Mouse (Mus musculus) hindbrain, embryonic 10.5 days (tissue): ENCODE data around the gene Olfr569. TPM values are rescaled to one million over a fixed set of nuclear protein-coding genes. Genes with fewer than 3 reads are reported as not detected.

Experiments used
- DNase-seq: peaks from one replicate; pipeline ENCODE4 v3.0.0-alpha.2; 2017; ENCODE audit warnings: low spot score
- H3K27ac ChIP-seq: fragments of 300-500 bp; sonication (generic); 2 replicates; pipeline ENCODE4 v1.5.1; 2016; ENCODE audit warnings: mild to moderate bottlenecking, moderate library complexity
- H3K27me3 ChIP-seq: fragments of 300-500 bp; sonication (generic); 2 replicates; pipeline ENCODE4 v1.6.1; 2016; ENCODE audit warnings: mild to moderate bottlenecking; ENCODE audit not compliant: poor library complexity, insufficient read depth, severe bottlenecking
- H3K36me3 ChIP-seq: fragments of 300-500 bp; sonication (generic); 2 replicates; pipeline ENCODE4 v1.6.1; 2016; ENCODE audit warnings: mild to moderate bottlenecking, moderate library complexity
- H3K4me1 ChIP-seq: fragments of 300-500 bp; sonication (generic); replicated peaks from 2 replicates; pipeline ENCODE4 v1.6.1; 2016; ENCODE audit warnings: mild to moderate bottlenecking
- H3K4me3 ChIP-seq: fragments of 300-500 bp; sonication (generic); 2 replicates; pipeline ENCODE4 v1.5.1; 2016; ENCODE audit warnings: mild to moderate bottlenecking, moderate library complexity
- H3K9me3 ChIP-seq: fragments of 300-500 bp; sonication (generic); 2 replicates; pipeline ENCODE4 v1.6.1; 2016; ENCODE audit warnings: mild to moderate bottlenecking, moderate library complexity
- WGBS: fragments of 180-500 bp; shearing (Covaris S2); methylation state at CpG from one replicate; pipeline ENCODE4 v1.1.7; 2016; 5-methylcytosine and 5-hydroxymethylcytosine counted together
- polyA plus RNA-seq: library from polyadenylated mRNA; unstranded; fragments of >200 nt; fragmentation: Nextera tagmentation; extraction: Ambion mirVana; gene quantifications from 2 replicates; pipeline ENCODE4 v1.2.1, GENCODE M21; 2016

The Olfr569 gene
- not detected in 2 replicates for polyA plus RNA-seq

GRCm38 (mm10) chr7:102890782-102891181, at the start of gene Olfr569:
TSS of gene Olfr569 (minus strand) at chr7:102890882.
- Histone ChIP-seq H3K27ac (no peak within 1 kb of the TSS), H3K9me3 (no peaks in the 10 kb centered on the region)
- 70% methylated on average over 3 of the region's 3 CpGs for WGBS

GRCm38 (mm10) chr7:102927105-102927504, 36.4 kb upstream of the Olfr569 start:
- no peak for DNase-seq
- H3K9me3 ChIP-seq, result no peaks in the 10 kb centered on the region
- H3K27ac ChIP-seq, result no peak overlapping the region
- no peaks in the 10 kb centered on the region for H3K4me1 ChIP-seq
- H3K27me3 ChIP-seq, result no peaks in the 10 kb centered on the region
- H3K36me3 ChIP-seq, result no peaks in the 10 kb centered on the region
- H3K4me3 ChIP-seq, result no peak overlapping the region
- 76% methylated on average over 3 of the region's 3 CpGs for WGBS

More at GRCm38 (mm10) chr7:102890782-102891181, at the start of gene Olfr569:
- DNase-seq, result no peak
- Histone ChIP-seq H3K27me3 (no peaks in the 10 kb centered on the region), H3K4me1 (no peaks in the 10 kb centered on the region), H3K36me3 (no peaks in the 10 kb centered on the region), H3K4me3 (no peak within 1 kb of the TSS)

DNA sequence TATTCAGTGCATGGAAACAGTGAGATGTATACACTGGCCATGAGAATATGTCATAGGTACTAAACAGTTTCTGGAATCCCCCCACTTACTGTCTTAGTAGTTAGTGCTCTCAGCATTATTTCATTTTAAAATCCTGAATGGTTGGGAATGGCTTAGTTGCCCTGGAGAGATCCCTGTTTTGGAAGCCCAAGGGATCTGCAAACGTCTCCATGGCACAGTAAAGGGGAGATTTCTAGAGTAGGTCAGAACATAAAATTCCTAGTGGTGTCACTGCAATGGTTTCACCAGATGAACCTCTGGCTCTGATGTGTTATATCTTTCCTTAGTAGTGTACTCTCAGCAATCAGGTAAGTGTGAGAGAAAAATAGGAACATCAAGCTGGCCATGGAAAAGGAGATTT, 33.4 kb upstream of the Olfr569 start, which contains the start of gene Olfr572:
Olfr572 (plus strand) TSS at position 301 of the 400 bp plus-strand sequence.
- Histone ChIP-seq H3K4me3 (no peak within 1 kb of the TSS), H3K27ac (no peak within 1 kb of the TSS)
- WGBS, result 69% methylated on average over 1 of the region's 1 CpGs

GRCm38 (mm10) chr7:102919632-102920031, 28.9 kb upstream of the Olfr569 start:
- WGBS, result 18% methylated on average over 1 of the region's 1 CpGs
- no peaks in the 10 kb centered on the region for H3K9me3 ChIP-seq
- no peaks in the 10 kb centered on the region for H3K36me3 ChIP-seq
- no peaks in the 10 kb centered on the region for H3K27me3 ChIP-seq
- H3K4me1 ChIP-seq, result no peaks in the 10 kb centered on the region
- DNase-seq, result no peak
- no peak overlapping the region for H3K27ac ChIP-seq
- no peak overlapping the region for H3K4me3 ChIP-seq

More for the DNA sequence above, 33.4 kb upstream of the Olfr569 start, which contains the start of gene Olfr572:
- Histone ChIP-seq H3K9me3 (no peaks in the 10 kb centered on the region), H3K27me3 (no peaks in the 10 kb centered on the region), H3K4me1 (no peaks in the 10 kb centered on the region), H3K36me3 (no peaks in the 10 kb centered on the region)
- no peak for DNase-seq

GRCm38 (mm10) chr7:102917032-102917875, 26.6 kb upstream of the Olfr569 start, which contains the start of gene Olfr571:
TSS of gene Olfr571 (minus strand) at chr7:102917536.
- no peak within 1 kb of the TSS for H3K4me3 ChIP-seq
- WGBS, result 62% methylated on average over 4 of the region's 4 CpGs
- H3K27me3 ChIP-seq, result no peaks in the 10 kb centered on the region
- H3K27ac ChIP-seq, result no peak within 1 kb of the TSS
- H3K9me3 ChIP-seq, result no peaks in the 10 kb centered on the region
- no peaks in the 10 kb centered on the region for H3K36me3 ChIP-seq
- H3K4me1 ChIP-seq, result no peaks in the 10 kb centered on the region
- DNase-seq, result no peak

DNA sequence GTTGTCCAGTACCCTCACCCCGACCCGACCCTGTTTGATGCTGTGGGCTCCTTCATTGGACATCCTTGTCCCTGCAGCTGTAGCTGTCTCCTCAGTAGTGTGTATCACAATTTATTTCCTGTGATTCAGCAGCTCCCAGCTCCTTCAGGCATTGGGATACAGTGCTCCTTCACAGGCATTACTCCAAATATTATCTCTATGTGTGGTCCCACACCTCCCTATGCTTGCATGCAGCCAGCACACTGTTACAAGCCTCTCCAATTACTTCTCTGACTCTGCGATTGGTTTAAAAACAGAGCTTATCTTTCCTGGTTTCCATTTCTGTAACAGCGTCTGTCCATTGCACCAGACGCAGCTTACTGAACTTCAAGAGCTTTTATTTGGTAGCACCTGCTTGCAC, 25.7 kb upstream of the Olfr569 start:
- no peak overlapping the region for H3K4me3 ChIP-seq
- no peaks in the 10 kb centered on the region for H3K9me3 ChIP-seq
- no peaks in the 10 kb centered on the region for H3K36me3 ChIP-seq
- WGBS, result 79% methylated on average over 5 of the region's 5 CpGs
- no peaks in the 10 kb centered on the region for H3K27me3 ChIP-seq
- H3K4me1 ChIP-seq, result no peaks in the 10 kb centered on the region
- no peak overlapping the region for H3K27ac ChIP-seq
- no peak for DNase-seq

DNA sequence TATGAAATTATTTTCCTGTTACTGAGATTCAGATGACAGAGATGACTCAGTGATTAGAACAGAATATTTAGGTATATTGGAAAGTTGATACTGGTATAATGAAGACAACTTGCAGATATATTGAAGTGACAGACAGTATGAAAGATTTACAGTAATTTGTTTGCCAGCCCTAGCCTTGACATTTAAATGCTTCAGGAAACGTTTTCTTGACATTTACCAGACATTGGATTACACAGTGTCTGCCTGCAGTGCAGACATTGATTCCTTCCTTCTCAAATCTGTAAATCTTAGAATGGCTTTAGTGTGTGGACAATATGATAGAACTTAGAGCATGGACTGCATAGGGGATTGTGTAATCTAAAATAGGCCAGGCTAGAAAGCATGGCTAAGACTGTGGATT, 24.6 kb upstream of the Olfr569 start:
- Histone ChIP-seq H3K9me3 (no peaks in the 10 kb centered on the region), H3K4me1 (no peaks in the 10 kb centered on the region), H3K27ac (no peak overlapping the region), H3K36me3 (no peaks in the 10 kb centered on the region), H3K27me3 (no peaks in the 10 kb centered on the region), H3K4me3 (no peak overlapping the region)
- no peak for DNase-seq
- 65% methylated on average over 1 of the region's 1 CpGs for WGBS

- H3K9me3 ChIP-seq, result no peaks in the 10 kb centered on the region
- H3K27ac ChIP-seq, result no peak within 1 kb of the TSS
- DNase-seq, result no peak
- no peaks in the 10 kb centered on the region for H3K4me1 ChIP-seq
- no peaks in the 10 kb centered on the region for H3K36me3 ChIP-seq
- no peak within 1 kb of the TSS for H3K4me3 ChIP-seq
- no peaks in the 10 kb centered on the region for H3K27me3 ChIP-seq
Observed at GRCm38 (mm10) chr7:102876822-102877221, 13.9 kb downstream of the Olfr569 start, which contains the start of gene Olfr568. TSS of gene Olfr568 (plus strand) at chr7:102877122.

DNA sequence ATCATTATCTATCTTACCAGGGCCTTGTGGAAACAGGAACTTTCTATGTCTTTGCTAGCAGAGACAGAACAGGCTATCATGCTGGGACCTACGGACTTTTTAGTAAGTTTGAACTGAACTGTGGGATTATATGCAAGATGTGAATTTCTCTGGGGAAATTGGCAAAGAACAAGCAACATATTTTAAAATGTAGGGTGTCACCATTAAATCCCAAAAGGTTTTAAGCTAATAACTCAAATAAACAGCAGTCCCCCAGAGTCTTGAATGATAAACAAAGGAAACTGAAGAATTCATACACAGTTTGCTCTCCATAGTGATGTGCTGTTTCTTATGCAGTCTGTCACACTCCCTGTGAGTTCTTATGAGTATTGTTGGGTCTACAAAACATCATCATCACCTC, 32.0 kb downstream of the Olfr569 start, which contains the start of gene Olfr566:
Olfr566 (minus strand) TSS at position 101 of the 400 bp plus-strand sequence.
- Histone ChIP-seq H3K4me1 (no peaks in the 10 kb centered on the region), H3K4me3 (no peak within 1 kb of the TSS), H3K9me3 (no peaks in the 10 kb centered on the region), H3K27me3 (no peaks in the 10 kb centered on the region), H3K36me3 (no peaks in the 10 kb centered on the region), H3K27ac (no peak within 1 kb of the TSS)
- WGBS, result 82% methylated on average over 1 of the region's 1 CpGs
- DNase-seq, result no peak

DNA sequence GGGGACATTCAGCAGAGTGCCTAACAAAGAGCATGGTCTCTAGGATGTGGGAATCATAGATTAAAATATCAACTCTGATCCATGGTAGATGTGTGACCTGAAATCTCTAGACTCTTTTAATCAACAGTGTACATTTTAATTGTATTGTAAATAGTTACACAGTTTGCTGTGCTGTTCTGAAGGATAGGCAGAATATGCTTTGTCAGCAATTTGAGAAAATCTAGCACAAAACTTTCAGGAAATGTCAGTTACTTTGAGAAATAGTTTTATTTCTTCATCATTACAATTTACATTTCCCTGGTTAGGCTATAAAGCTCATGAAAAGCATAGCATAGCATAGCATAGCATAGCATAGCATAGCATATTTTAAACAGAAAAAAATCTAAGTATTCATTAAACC, 34.9 kb downstream of the Olfr569 start:
- Histone ChIP-seq H3K4me1 (no peaks in the 10 kb centered on the region), H3K9me3 (no peaks in the 10 kb centered on the region), H3K4me3 (no peak overlapping the region), H3K27ac (no peak overlapping the region), H3K27me3 (no peaks in the 10 kb centered on the region), H3K36me3 (no peaks in the 10 kb centered on the region)
- no peak for DNase-seq

Other genes with a start within 250 kb of the Olfr569 start
- not detected in 2 replicates for gene Olfr555, start 232.1 kb downstream of the Olfr569 start, polyA plus RNA-seq
- gene Olfr556, start 226.0 kb downstream of the Olfr569 start, polyA plus RNA-seq, result not detected in 2 replicates
- 9.6 and 9.9 TPM in 2 replicates for gene Trim68, start 203.6 kb downstream of the Olfr569 start, polyA plus RNA-seq
- not detected in 2 replicates for gene Olfr557, start 195.0 kb downstream of the Olfr569 start, polyA plus RNA-seq
- gene Olfr558, start 188.7 kb downstream of the Olfr569 start, polyA plus RNA-seq, result 0.06 and 0.10 TPM in 2 replicates
- not detected in 2 replicates for gene Olfr33, start 171.8 kb downstream of the Olfr569 start, polyA plus RNA-seq
- not detected in 2 replicates for gene Olfr559, start 163.4 kb downstream of the Olfr569 start, polyA plus RNA-seq
- gene Olfr560, start 131.5 kb downstream of the Olfr569 start, polyA plus RNA-seq, result not detected in 2 replicates
- gene Olfr78, start 131.4 kb downstream of the Olfr569 start, polyA plus RNA-seq, result 0.07 TPM in 1 of 2 replicates, not detected in the other
- 0.24 TPM in 1 of 2 replicates, not detected in the other for gene Olfr561, start 119.7 kb downstream of the Olfr569 start, polyA plus RNA-seq
- not detected in 2 replicates for gene Olfr564, start 87.4 kb downstream of the Olfr569 start, polyA plus RNA-seq
- gene Olfr566, start 32.1 kb downstream of the Olfr569 start, polyA plus RNA-seq, result not detected in 2 replicates
- not detected in 2 replicates for gene Olfr568, start 13.8 kb downstream of the Olfr569 start, polyA plus RNA-seq
- gene Olfr570, start 3.7 kb upstream of the Olfr569 start, polyA plus RNA-seq, result not detected in 2 replicates
- 0.03 TPM in 1 of 2 replicates, not detected in the other for gene Olfr571, start 26.7 kb upstream of the Olfr569 start, polyA plus RNA-seq
- gene Olfr572, start 33.5 kb upstream of the Olfr569 start, polyA plus RNA-seq, result not detected in 2 replicates
- gene Olfr573-ps1, start 51.7 kb upstream of the Olfr569 start, polyA plus RNA-seq, result not detected in 2 replicates
- gene Olfr574, start 57.6 kb upstream of the Olfr569 start, polyA plus RNA-seq, result not detected in 2 replicates
- gene Olfr575, start 67.9 kb upstream of the Olfr569 start, polyA plus RNA-seq, result not detected in 2 replicates
- not detected in 2 replicates for gene Olfr576, start 71.8 kb upstream of the Olfr569 start, polyA plus RNA-seq
- gene Olfr577, start 85.1 kb upstream of the Olfr569 start, polyA plus RNA-seq, result not detected in 2 replicates
- not detected in 2 replicates for gene Olfr578, start 98.4 kb upstream of the Olfr569 start, polyA plus RNA-seq
- gene Olfr582, start 147.1 kb upstream of the Olfr569 start, polyA plus RNA-seq, result not detected in 2 replicates
- gene Olfr583, start 160.4 kb upstream of the Olfr569 start, polyA plus RNA-seq, result not detected in 2 replicates
- not detected in 2 replicates for gene Olfr584, start 191.0 kb upstream of the Olfr569 start, polyA plus RNA-seq
- not detected in 2 replicates for gene Olfr585, start 206.8 kb upstream of the Olfr569 start, polyA plus RNA-seq
- gene Olfr586, start 234.8 kb upstream of the Olfr569 start, polyA plus RNA-seq, result not detected in 2 replicates
- not detected in 2 replicates for gene Olfr588-ps1, start 250.0 kb upstream of the Olfr569 start, polyA plus RNA-seq